Mouse (Mus musculus) cerebellum, adult 18-20 months (tissue): ENCODE measurements around the gene Armc9.

ENCODE experiments used
- DNase-seq, 2 experiments: peaks; one replicate each; pipeline ENCODE4 v3.0.0; 2021

Armc9 gene

GRCm38 (mm10) chr1:86176066-86176465, 21.5 kb downstream of the Armc9 start:
- DNase-seq: no peak

- peak; percentile 87 to 88 for DNase-seq
Observed at GRCm38 (mm10) chr1:86178462-86179253, 24.1 kb downstream of the Armc9 start.

GRCm38 (mm10) chr1:86182004-86182709, 27.6 kb downstream of the Armc9 start:
- peak in 1 of 2 experiments; percentile 12 for DNase-seq

- DNase-seq: no peak
Observed at GRCm38 (mm10) chr1:86183577-86184263, 29.1 kb downstream of the Armc9 start.

- no peak for DNase-seq
Observed at GRCm38 (mm10) chr1:86186762-86187161, 32.2 kb downstream of the Armc9 start.

GRCm38 (mm10) chr1:86187856-86188255, 33.3 kb downstream of the Armc9 start:
- DNase-seq: no peak

GRCm38 (mm10) chr1:86188271-86188670, 33.7 kb downstream of the Armc9 start:
- DNase-seq: no peak

- DNase-seq: no peak
Observed at GRCm38 (mm10) chr1:86189034-86189702, 34.6 kb downstream of the Armc9 start.

- no peak for DNase-seq
Observed at GRCm38 (mm10) chr1:86190843-86191242, 36.3 kb downstream of the Armc9 start.

- no peak for DNase-seq
Observed at GRCm38 (mm10) chr1:86194044-86194443, 39.5 kb downstream of the Armc9 start.

GRCm38 (mm10) chr1:86198276-86198675, 43.7 kb downstream of the Armc9 start:
- DNase-seq: no peak

GRCm38 (mm10) chr1:86199026-86199425, 44.4 kb downstream of the Armc9 start:
- no peak for DNase-seq

- no peak for DNase-seq
Observed at GRCm38 (mm10) chr1:86201312-86201711, 46.7 kb downstream of the Armc9 start.

- DNase-seq: no peak
Observed at GRCm38 (mm10) chr1:86202617-86203219, 48.1 kb downstream of the Armc9 start.

GRCm38 (mm10) chr1:86210676-86211075, 56.1 kb downstream of the Armc9 start:
- no peak for DNase-seq

- no peak for DNase-seq
Observed at GRCm38 (mm10) chr1:86211498-86211897, 56.9 kb downstream of the Armc9 start.

GRCm38 (mm10) chr1:86212731-86213130, 58.2 kb downstream of the Armc9 start:
- DNase-seq: no peak

GRCm38 (mm10) chr1:86214158-86214557, 59.6 kb downstream of the Armc9 start:
- DNase-seq: peak; percentile 64 to 80

- no peak for DNase-seq
Observed at GRCm38 (mm10) chr1:86215297-86215696, 60.7 kb downstream of the Armc9 start.

GRCm38 (mm10) chr1:86216412-86216811, 61.8 kb downstream of the Armc9 start:
- DNase-seq: no peak

GRCm38 (mm10) chr1:86217976-86218375, 63.4 kb downstream of the Armc9 start:
- DNase-seq: no peak

GRCm38 (mm10) chr1:86225195-86225594, 70.6 kb downstream of the Armc9 start:
- no peak for DNase-seq

GRCm38 (mm10) chr1:86228653-86229052, 74.1 kb downstream of the Armc9 start:
- DNase-seq: no peak
